Mouse (Mus musculus): ENCODE results near the gene Tnfsf4.

Gene Tnfsf4

DNA sequence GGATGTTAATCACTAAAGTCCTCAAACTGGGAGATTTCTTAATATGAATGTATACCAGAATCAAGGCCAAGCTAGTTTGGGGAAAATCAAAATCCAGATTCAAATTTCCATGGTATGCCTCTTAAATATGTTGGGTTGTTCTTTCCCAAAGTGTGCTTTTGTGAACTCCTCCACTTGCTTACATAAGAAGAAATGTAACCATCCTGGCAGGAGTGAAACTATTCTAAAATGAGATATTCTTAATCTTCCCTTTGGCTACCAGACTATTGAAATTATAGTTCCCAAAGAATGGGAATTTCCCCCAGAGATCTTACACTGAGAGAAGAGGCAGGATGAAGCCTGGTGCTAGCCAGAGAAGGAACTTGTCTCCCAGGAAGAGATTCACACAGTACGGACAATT lies 57.0 kb downstream of the Tnfsf4 start:
- no peak for DNase-seq (ENCODE audit: low spot score in 2 of 2)

DNA sequence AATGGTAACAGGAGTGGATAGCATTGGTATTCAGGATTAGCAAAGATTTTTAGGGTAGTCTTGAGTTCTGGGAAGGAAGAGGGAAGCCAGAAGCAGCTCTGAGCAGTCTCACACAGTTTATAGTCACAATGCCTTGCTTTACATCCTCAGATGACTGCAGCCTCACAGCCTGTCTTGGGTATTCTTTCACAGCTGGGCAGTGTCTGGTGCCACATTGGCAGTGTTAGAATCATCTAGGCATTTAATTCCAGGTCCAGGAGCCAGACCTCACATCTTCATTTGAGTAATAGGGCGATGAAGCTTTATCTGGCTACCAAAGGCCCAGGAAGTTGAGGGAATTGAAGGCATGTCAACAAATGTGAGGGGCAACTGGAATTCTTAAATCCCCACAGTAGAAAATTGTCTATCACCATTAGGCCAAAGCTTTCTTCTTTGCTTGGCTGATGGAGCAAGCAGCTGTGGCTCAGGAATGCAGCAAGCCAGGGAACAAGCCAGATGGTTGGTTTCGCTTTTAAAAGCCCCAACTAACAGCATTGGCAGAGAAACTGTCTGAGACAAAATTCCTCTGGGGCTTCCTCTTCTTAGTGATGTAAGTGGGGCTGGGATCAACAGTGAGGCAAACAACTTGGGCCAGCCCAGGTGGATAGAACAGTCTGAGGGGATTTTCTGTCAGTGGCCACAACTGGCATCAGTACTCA lies 68.3 kb downstream of the Tnfsf4 start:
- DNase-seq (ENCODE audit: low spot score in 2 of 2), result peak in 1 of 2 experiments; percentile 15
